Mouse (Mus musculus): ENCODE data around the gene Tubal3.
A peak's percentile ranks its signal among the peaks of the same experiment; 100 is the strongest.

GRCm38 (mm10) chr13:3951198-3951914 is 33.3 kb downstream of the Tubal3 start:
- peak; percentile 33 for TF ChIP-seq CTCF (IDR thresholded peaks at IDR 0.05; ENCODE audit: low read depth)
- no peak for TF ChIP-seq EP300 (IDR thresholded peaks at IDR 0.05; ENCODE audit: low read depth)

Data from liver, postnatal 0 days (tissue).